Mouse (Mus musculus) bone marrow, adult 2 months (tissue): ENCODE data around the gene Nprl3. TPM values are rescaled to one million over a fixed set of nuclear protein-coding genes. Genes with fewer than 3 reads are reported as not detected.

Source experiments
- H3K27ac ChIP-seq: fragments of 200-500 bp; 2 replicates; pipeline ENCODE4 v1.5.1; 2012; ENCODE audit warnings: low read depth, mild to moderate bottlenecking, control low read depth, inconsistent platforms, low read length; ENCODE audit not compliant: control insufficient read depth, poor library complexity, insufficient read depth
- H3K4me1 ChIP-seq: fragments of 200-500 bp; 2 replicates; pipeline ENCODE4 v1.6.1; 2011; ENCODE audit warnings: low read length; ENCODE audit not compliant: control insufficient read depth, insufficient read depth
- H3K4me3 ChIP-seq: fragments of 200-500 bp; replicated peaks from 2 replicates; pipeline ENCODE3; 2011; ENCODE audit warnings: mild to moderate bottlenecking, low read depth, low read length, control low read depth; ENCODE audit not compliant: control insufficient read depth
- CTCF ChIP-seq: fragments of 200-500 bp; IDR thresholded peaks from 2 replicates; pipeline ENCODE4 v1.5.1; 2011; ENCODE audit warnings: low read length, control low read depth; ENCODE audit not compliant: control insufficient read depth, insufficient read depth
- POLR2A ChIP-seq: fragments of 200-500 bp; IDR thresholded peaks from 2 replicates; pipeline ENCODE4 v1.6.1; 2011; ENCODE audit warnings: low read depth, mild to moderate bottlenecking, control low read depth, low read length, borderline replicate concordance; ENCODE audit not compliant: control insufficient read depth
- WGBS: fragments of 180-500 bp; shearing (Covaris S2); methylation state at CpG from one replicate; pipeline ENCODE4 v1.1.7; 2018; 5-methylcytosine and 5-hydroxymethylcytosine counted together
- polyA plus RNA-seq: library from polyadenylated mRNA; stranded (reverse); fragments of >200 nt; gene quantifications from 2 replicates; pipeline ENCODE4 v1.2.4, GENCODE M21; 2011; ENCODE audit warnings: low replicate concordance; ENCODE audit not compliant: missing spikeins, insufficient read depth, insufficient read length

Nprl3 gene
- polyA plus RNA-seq, 1 experiment: 75.3 TPM

DNA sequence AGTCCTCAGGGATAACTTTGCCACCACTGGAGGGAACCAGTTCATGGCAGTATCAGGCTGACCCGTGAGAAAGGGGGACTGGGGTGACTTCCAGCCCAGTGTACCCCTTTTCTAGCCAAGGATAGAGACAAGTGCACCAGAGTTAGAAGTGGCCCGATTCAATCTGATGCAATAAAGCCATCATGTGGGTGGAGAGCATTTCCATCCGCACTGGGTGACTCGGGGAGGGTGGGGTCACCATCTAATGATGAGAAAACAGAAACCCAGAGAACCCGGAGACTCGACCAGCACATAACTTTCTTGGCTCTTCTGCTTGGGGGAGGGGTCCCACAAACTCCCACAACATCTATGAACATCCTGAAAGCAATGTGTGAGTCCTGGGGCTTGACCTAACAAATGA lies 70.8 kb downstream of the Nprl3 start:
- TF ChIP-seq POLR2A: no peak
- no peak for TF ChIP-seq CTCF
- H3K27ac ChIP-seq: no peak overlapping the region
- WGBS: 54% methylated on average over 6 of the region's 6 CpGs
- no peak overlapping the region for H3K4me3 ChIP-seq
- no peaks in the 10 kb centered on the region for H3K4me1 ChIP-seq

DNA sequence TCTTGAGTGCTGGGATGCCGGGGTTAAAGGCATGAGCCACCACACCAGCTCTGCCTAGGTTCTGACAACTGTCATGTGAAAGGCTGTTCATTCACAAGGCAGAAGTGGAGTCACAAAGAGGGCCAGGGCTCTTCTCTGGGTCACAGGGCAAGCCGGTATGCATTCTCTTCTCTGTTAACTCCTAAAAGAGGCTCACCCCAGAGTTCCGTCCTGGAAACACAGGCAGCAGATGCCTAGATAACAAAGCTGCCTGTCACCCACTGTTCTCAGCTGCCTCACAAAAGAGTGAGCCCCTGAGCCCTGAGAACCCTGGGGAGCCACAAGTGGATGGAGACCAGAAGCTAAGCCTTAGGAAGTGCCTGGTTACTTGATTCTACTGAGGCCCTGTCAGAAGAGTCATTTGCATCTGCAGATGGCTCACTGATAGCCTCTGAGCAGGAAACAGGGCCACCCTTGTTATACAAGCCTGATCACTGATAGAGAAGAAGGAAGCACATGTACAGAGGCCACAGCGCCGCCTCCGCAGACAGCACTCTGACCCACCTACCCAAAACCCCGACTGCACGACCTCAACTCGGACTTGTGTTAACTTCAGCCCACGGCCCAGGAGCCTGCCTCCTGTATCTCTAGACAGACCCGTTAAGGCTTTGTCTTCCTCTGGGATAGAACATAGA lies 71.5 kb downstream of the Nprl3 start:
- no peak for TF ChIP-seq CTCF
- no peak for TF ChIP-seq POLR2A
- Histone ChIP-seq H3K27ac (no peak overlapping the region), H3K4me1 (no peaks in the 10 kb centered on the region), H3K4me3 (no peak overlapping the region)
- WGBS: 15% methylated on average over 11 of the region's 11 CpGs

GRCm38 (mm10) chr11:32194626-32195025 lies 72.9 kb downstream of the Nprl3 start:
- Histone ChIP-seq H3K27ac (no peak overlapping the region), H3K4me1 (no peaks in the 10 kb centered on the region), H3K4me3 (no peak overlapping the region)
- TF ChIP-seq CTCF (no peak), POLR2A (no peak)
- WGBS: 81% methylated on average over 5 of the region's 5 CpGs

DNA sequence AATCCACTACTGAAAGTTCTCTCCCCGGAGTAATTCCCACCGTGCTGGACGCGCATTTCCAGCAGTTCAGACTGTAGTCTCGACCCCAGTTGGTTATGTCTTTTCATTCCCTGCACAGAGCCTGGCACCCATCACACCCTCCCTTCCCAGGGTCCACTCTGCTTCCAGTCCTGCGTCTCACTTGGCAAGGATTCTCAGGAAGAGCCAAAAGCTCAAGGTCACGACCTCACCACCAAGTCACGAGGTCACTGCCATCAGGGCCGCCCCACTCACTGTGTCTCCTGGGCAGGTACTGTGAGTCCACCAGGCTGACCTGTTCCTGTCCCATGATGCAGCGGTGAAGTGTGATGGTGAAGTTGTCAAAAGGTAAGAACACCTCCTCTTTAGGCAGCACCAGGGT lies 73.4 kb downstream of the Nprl3 start:
- Histone ChIP-seq H3K27ac (no peak overlapping the region), H3K4me1 (no peaks in the 10 kb centered on the region), H3K4me3 (no peak overlapping the region)
- 74% methylated on average over 10 of the region's 10 CpGs for WGBS
- TF ChIP-seq POLR2A (no peak), CTCF (no peak)

DNA sequence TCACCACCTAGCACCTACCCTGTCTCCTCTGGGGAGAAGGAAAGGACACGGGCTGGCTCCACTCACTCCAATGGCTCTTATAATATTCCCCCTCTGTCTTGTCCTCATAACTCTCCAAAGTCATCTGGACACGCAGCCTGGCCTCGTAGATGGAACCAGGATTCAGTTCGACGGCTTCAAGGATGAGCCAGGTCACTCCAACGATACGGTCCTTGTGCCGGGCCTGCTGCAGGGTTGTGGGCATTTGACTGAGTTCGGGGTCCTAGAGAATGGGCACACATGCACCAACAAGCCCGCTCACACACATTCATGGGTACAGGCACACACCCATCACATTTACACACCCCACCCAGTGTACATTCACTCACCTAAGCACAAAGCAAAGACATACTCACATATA lies 74.4 kb downstream of the Nprl3 start:
- no peak overlapping the region for H3K4me3 ChIP-seq
- no peak for TF ChIP-seq POLR2A
- TF ChIP-seq CTCF: no peak
- H3K27ac ChIP-seq: no peak overlapping the region
- 88% methylated on average over 10 of the region's 10 CpGs for WGBS
- no peaks in the 10 kb centered on the region for H3K4me1 ChIP-seq

- WGBS: 85% methylated on average over 13 of the region's 13 CpGs
- H3K4me3 ChIP-seq: no peak overlapping the region
- no peak overlapping the region for H3K27ac ChIP-seq
- no peak for TF ChIP-seq POLR2A
- TF ChIP-seq CTCF: no peak
- H3K4me1 ChIP-seq: no peaks in the 10 kb centered on the region
Observed at GRCm38 (mm10) chr11:32190603-32191110, 76.8 kb downstream of the Nprl3 start.

DNA sequence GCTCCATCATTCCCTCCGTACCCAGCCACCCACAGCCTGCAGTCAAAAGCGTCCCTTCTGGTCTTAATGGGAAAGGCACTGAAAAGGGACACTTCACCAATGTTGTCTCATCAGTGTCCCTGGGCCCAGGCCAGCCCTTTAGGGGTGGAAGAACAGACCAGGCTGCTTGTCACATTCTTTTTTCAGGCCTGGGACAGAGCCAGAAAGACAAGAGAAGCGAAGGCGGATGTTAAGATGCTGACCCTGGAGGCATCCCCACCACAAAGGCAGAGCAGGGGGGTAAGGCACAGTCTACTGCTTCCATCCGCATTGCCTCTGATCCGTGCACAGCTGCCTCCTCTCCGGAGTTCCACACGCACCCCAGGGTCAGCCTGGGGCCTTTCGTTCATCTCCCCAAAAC lies 77.4 kb downstream of the Nprl3 start:
- Histone ChIP-seq H3K4me1 (no peaks in the 10 kb centered on the region), H3K4me3 (no peak overlapping the region), H3K27ac (no peak overlapping the region)
- TF ChIP-seq POLR2A: no peak
- no peak for TF ChIP-seq CTCF
- WGBS: 85% methylated on average over 9 of the region's 9 CpGs

GRCm38 (mm10) chr11:32189434-32189833 lies 78.1 kb downstream of the Nprl3 start:
- H3K4me1 ChIP-seq: no peaks in the 10 kb centered on the region
- WGBS: 89% methylated on average over 5 of the region's 5 CpGs
- TF ChIP-seq POLR2A (no peak), CTCF (no peak)

GRCm38 (mm10) chr11:32188881-32189280 lies 78.6 kb downstream of the Nprl3 start:
- 84% methylated on average over 12 of the region's 12 CpGs for WGBS
- Histone ChIP-seq H3K27ac (no peak overlapping the region; the same call in 1 of the 2 replicates), H3K4me1 (no peaks in the 10 kb centered on the region), H3K4me3 (no peak overlapping the region)
- no peak for TF ChIP-seq POLR2A
- no peak for TF ChIP-seq CTCF

More at GRCm38 (mm10) chr11:32189434-32189833, 78.1 kb downstream of the Nprl3 start:
- Histone ChIP-seq H3K27ac (no peak overlapping the region), H3K4me3 (no peak overlapping the region)
